Mouse (Mus musculus) kidney, postnatal 0 days (tissue): ENCODE results near the gene Vmn1r19. TPM values are rescaled to one million over a fixed set of nuclear protein-coding genes. Genes with fewer than 3 reads are reported as not detected.
"Not testable (repeated sequence)": the region's sequence is repeated elsewhere in the genome, so short reads cannot be mapped to it uniquely, and the experiment has no call there.

Experiments
- ATAC-seq: fragments of 200-750 bp; cut with Nextera tagmentation; replicated peaks from 2 replicates; pipeline ENCODE4 v1.8.0; 2017; ENCODE audit warnings: low read depth, moderate number of reproducible peaks, moderate TSS enrichment, moderate library complexity; ENCODE audit not compliant: low FRiP score
- DNase-seq: peaks from one replicate; pipeline ENCODE4 v3.0.0-alpha.2; 2016; ENCODE audit warnings: low spot score
- H3K27ac ChIP-seq: fragments of 300-500 bp; sonication (generic); 2 replicates; pipeline ENCODE4 v1.5.1; 2014; ENCODE audit warnings: mild to moderate bottlenecking
- H3K27me3 ChIP-seq: fragments of 300-500 bp; sonication (generic); 2 replicates; pipeline ENCODE4 v1.6.1; 2014; ENCODE audit warnings: low read length, mixed read lengths; ENCODE audit not compliant: insufficient read depth
- H3K36me3 ChIP-seq: fragments of 300-500 bp; sonication (generic); 2 replicates; pipeline ENCODE4 v1.6.1; 2014; ENCODE audit warnings: low read length, mixed read lengths; ENCODE audit not compliant: insufficient read depth
- H3K4me1 ChIP-seq: fragments of 300-500 bp; sonication (generic); replicated peaks from 2 replicates; pipeline ENCODE4 v1.6.1; 2014; ENCODE audit warnings: antibody characterized with exemption, low read length, mixed read lengths; ENCODE audit not compliant: insufficient read depth
- H3K4me2 ChIP-seq: fragments of 300-500 bp; sonication (generic); 2 replicates; pipeline ENCODE4 v1.6.1; 2014; ENCODE audit warnings: mild to moderate bottlenecking, low read length, moderate library complexity, mixed read lengths
- H3K4me3 ChIP-seq: fragments of 300-500 bp; sonication (generic); replicated peaks from 2 replicates; pipeline ENCODE4 v1.5.1; 2014; ENCODE audit warnings: low read depth, low read length
- H3K9ac ChIP-seq: fragments of 300-500 bp; sonication (generic); 2 replicates; pipeline ENCODE4 v1.6.1; 2014; ENCODE audit warnings: low read depth, low read length
- H3K9me3 ChIP-seq: fragments of 300-500 bp; sonication (generic); replicated peaks from 2 replicates; pipeline ENCODE4 v1.6.1; 2016; ENCODE audit warnings: low read length, inconsistent platforms, mixed read lengths
- CTCF ChIP-seq: IDR thresholded peaks from 2 replicates; pipeline ENCODE4 v1.5.1; 2016; ENCODE audit warnings: antibody characterized with exemption, low read depth, mild to moderate bottlenecking, moderate library complexity
- WGBS: fragments of 180-500 bp; shearing (Covaris S2); extraction: QIAGEN DNeasy Blood & Tissue Kit; methylation state at CpG from one replicate; pipeline ENCODE4 v1.1.7; 2014; 5-methylcytosine and 5-hydroxymethylcytosine counted together
- polyA plus RNA-seq: library from polyadenylated mRNA; unstranded; fragments of >200 nt; fragmentation: Nextera tagmentation; extraction: Ambion mirVana; gene quantifications from 2 replicates; pipeline ENCODE4 v1.2.1, GENCODE M21; 2015

Vmn1r19 gene
- not detected in 2 replicates for polyA plus RNA-seq

DNA sequence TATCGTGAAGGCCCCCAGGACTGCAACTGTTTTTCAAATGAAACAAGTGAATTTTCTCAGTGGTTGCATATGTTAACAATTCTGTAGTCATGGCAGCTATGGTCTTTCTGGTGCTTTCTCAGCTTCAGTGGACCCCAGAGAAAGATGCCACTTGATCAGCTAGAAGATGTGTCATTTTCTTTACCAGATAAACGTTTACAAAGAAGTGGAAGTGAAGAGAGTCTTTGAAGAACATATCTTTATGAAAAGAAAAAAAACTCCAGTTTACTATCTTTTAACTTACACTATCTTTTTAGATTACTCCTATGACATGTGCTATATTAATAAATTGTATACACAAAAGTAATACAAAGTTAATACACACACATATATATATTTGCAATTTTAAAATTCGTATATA, at the start of gene Vmn1r19:
Vmn1r19 (plus strand) TSS at position 301 of the 400 bp plus-strand sequence.
- H3K4me3 ChIP-seq, ATAC-seq, H3K27ac ChIP-seq, H3K9ac ChIP-seq, H3K9me3 ChIP-seq, H3K4me2 ChIP-seq, H3K4me1 ChIP-seq, H3K27me3 ChIP-seq, DNase-seq, H3K36me3 ChIP-seq: not testable (repeated sequence)
- WGBS, result 66% methylated on average over 3 of the region's 3 CpGs

GRCm38 (mm10) chr6:57356864-57357263, 46.7 kb upstream of the Vmn1r19 start:
- Histone ChIP-seq H3K36me3 (no peaks in the 10 kb centered on the region), H3K27me3 (no peaks in the 10 kb centered on the region), H3K9me3 (no peaks in the 10 kb centered on the region), H3K4me3 (no peak overlapping the region), H3K27ac (no peak overlapping the region), H3K4me2 (no peak overlapping the region), H3K4me1 (no peaks in the 10 kb centered on the region), H3K9ac (no peak overlapping the region)
- DNase-seq (no peak), ATAC-seq (no peak)
- no peak for TF ChIP-seq CTCF
- WGBS, result 72% methylated on average over 2 of the region's 2 CpGs

- no peak within 1 kb of the TSS for H3K4me3 ChIP-seq
- H3K27me3 ChIP-seq, result no peaks in the 10 kb centered on the region
- 88% methylated on average over 1 of the region's 1 CpGs for WGBS
- no peak for TF ChIP-seq CTCF
- ATAC-seq, result no peak
- H3K4me1 ChIP-seq, result no peaks in the 10 kb centered on the region
- DNase-seq, result no peak
- H3K27ac ChIP-seq, result no peak within 1 kb of the TSS
- H3K9ac ChIP-seq, result no peak within 1 kb of the TSS
- H3K4me2 ChIP-seq, result no peak within 1 kb of the TSS
- no peaks in the 10 kb centered on the region for H3K9me3 ChIP-seq
- H3K36me3 ChIP-seq, result no peaks in the 10 kb centered on the region
Observed at GRCm38 (mm10) chr6:57363627-57364026, 40.0 kb upstream of the Vmn1r19 start, which contains the start of gene Vmn1r17. Vmn1r17 (minus strand) TSS chr6:57363727.

DNA sequence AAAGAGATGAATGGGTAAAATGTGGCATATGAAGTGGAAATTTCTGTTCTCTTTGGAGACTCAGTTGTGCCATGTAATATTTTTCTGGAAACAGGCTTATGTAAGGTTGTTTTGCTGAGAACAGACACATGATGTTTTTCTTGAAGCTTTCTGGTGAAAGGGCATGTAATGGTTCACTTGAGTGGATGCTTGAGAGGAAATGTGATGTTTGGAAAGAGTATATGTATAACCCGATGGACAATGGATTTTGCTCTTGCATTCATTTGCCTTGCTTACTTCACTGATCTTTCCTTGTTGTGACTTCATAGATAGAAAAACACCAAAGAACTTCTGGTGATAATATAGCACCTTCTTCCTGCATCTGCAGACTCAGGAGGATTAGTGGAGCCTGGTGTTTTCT, 37.7 kb upstream of the Vmn1r19 start:
- not testable (repeated sequence) for DNase-seq, ATAC-seq, H3K9me3 ChIP-seq, H3K27me3 ChIP-seq, H3K9ac ChIP-seq, H3K27ac ChIP-seq, H3K4me1 ChIP-seq, H3K4me3 ChIP-seq, H3K36me3 ChIP-seq, H3K4me2 ChIP-seq
- WGBS, result 83% methylated on average over 1 of the region's 1 CpGs

DNA sequence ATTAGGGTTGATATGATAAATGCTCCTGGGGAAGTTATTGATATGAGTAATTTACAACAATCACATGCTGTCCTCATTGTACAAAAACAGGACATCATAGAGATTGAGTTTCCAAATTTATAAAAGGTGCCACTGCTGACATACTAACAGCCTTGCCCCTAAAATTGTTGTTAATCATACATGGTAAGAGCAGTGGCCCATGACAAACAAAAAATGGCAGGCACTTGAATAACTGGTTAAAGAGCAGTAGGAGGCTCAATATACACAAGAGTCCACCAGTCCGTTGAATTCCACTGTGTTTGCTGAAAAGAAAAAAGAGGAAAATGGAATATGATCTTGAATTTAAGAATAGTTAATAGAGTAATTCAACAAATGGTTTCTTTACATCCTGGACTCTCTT, 36.1 kb upstream of the Vmn1r19 start:
- H3K27me3 ChIP-seq, result no peaks in the 10 kb centered on the region
- no peaks in the 10 kb centered on the region for H3K9me3 ChIP-seq
- ATAC-seq (no peak), DNase-seq (no peak)
- no peak overlapping the region for H3K4me3 ChIP-seq
- H3K4me2 ChIP-seq, result no peak overlapping the region
- H3K36me3 ChIP-seq, result no peaks in the 10 kb centered on the region
- TF ChIP-seq CTCF, result no peak
- H3K4me1 ChIP-seq, result no peaks in the 10 kb centered on the region
- no peak overlapping the region for H3K9ac ChIP-seq
- 75% methylated on average over 1 of the region's 1 CpGs for WGBS
- H3K27ac ChIP-seq, result no peak overlapping the region

DNA sequence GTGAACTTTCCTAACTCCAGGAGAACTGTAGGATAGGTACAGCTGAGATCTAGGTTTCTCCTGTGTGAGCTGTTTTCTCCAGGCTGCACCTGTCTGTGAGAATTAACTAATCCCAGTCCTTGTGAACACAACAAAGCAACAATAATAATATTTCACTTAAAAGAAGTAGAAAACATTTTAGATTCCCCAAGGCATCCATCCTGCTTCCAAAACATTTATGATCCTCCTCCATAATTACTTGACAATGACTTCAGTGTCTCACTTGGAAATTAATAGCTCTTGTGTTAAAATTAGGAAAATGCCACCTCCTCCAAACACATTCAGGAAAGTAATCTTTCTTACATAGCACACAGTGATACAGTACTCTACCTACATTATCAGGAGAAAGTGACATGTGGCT, 7.9 kb upstream of the Vmn1r19 start, which contains the start of gene Vmn1r18:
Vmn1r18 (minus strand) TSS at position 101 of the 400 bp plus-strand sequence.
- no peaks in the 10 kb centered on the region for H3K9me3 ChIP-seq
- no peak within 1 kb of the TSS for H3K9ac ChIP-seq
- no peak for ATAC-seq
- no peaks in the 10 kb centered on the region for H3K4me1 ChIP-seq
- H3K4me2 ChIP-seq, result no peak within 1 kb of the TSS
- no peak within 1 kb of the TSS for H3K27ac ChIP-seq
- DNase-seq, result no peak
- H3K36me3 ChIP-seq, result no peaks in the 10 kb centered on the region
- H3K4me3 ChIP-seq, result no peak within 1 kb of the TSS
- H3K27me3 ChIP-seq, result no peaks in the 10 kb centered on the region
- TF ChIP-seq CTCF, result no peak

- no peak for TF ChIP-seq CTCF
- 63% methylated on average over 1 of the region's 1 CpGs for WGBS
- no peak within 1 kb of the TSS for H3K4me2 ChIP-seq
- H3K27ac ChIP-seq, result no peak within 1 kb of the TSS
- no peaks in the 10 kb centered on the region for H3K9me3 ChIP-seq
- no peak within 1 kb of the TSS for H3K4me3 ChIP-seq
- H3K9ac ChIP-seq, result no peak within 1 kb of the TSS
- H3K36me3 ChIP-seq, result no peaks in the 10 kb centered on the region
- H3K27me3 ChIP-seq, result no peaks in the 10 kb centered on the region
- DNase-seq, result no peak
- ATAC-seq, result no peak
- H3K4me1 ChIP-seq, result no peaks in the 10 kb centered on the region
Observed at GRCm38 (mm10) chr6:57428630-57429029, 25.1 kb downstream of the Vmn1r19 start, which contains the start of gene Vmn1r20. Vmn1r20 (plus strand) TSS chr6:57428930.
